Mouse (Mus musculus) stomach, postnatal 0 days (tissue): ENCODE data around the gene Ilf2.

Experiments used
- CTCF ChIP-seq: IDR thresholded peaks from 2 replicates; pipeline ENCODE4 v1.5.1; 2016; ENCODE audit warnings: antibody characterized with exemption, low read depth, mild to moderate bottlenecking, moderate library complexity
- EP300 ChIP-seq: optimal IDR thresholded peaks from 2 replicates; pipeline ENCODE3; 2016; ENCODE audit warnings: antibody characterized with exemption

- TF ChIP-seq CTCF = no peak
- no peak for TF ChIP-seq EP300
Observed at GRCm38 (mm10) chr3:90460315-90460714, 15.6 kb upstream of the Ilf2 start.
